Mouse (Mus musculus): ENCODE measurements around the gene 1700016H13Rik. TPM values are rescaled to one million over a fixed set of nuclear protein-coding genes. Genes with fewer than 3 reads are reported as not detected.

The 1700016H13Rik gene
- total RNA-seq, 1 experiment = 0.18 TPM

DNA sequence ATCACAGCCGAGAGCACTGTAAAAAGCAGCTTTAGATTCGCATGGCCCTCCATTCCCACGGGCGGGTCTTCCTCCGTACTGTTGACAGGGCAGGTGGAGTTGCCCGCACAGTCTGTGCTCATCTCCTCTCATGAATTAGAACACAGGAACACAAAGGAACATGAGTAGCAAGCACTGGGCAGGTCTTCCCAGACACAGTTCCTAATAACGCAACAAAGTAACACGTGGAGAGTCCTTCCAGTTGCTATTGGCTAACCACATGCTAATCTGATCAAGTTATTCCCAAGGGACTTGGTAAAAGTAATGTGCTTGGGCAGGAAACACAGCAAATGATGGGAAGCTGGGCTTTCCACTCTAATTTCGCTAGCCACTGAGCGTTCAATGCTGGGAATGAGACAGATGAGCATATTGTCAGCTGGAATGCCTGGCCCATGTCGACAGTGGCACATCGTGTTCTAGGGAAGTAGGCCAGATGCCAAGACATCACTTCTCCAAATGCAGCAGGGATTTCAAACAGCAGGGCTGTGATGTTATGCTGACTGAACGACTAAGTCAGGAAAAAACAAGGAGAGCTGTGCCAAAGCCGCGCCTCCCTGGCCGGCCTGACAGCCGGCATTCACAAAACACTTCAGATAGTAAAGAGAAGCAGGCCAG, 26.6 kb downstream of the 1700016H13Rik start, which contains the start of gene Slc10a6:
Slc10a6 (minus strand) TSS at position 293 of the 654 bp plus-strand sequence.
- Histone ChIP-seq H3K9me3 (ENCODE audit: control insufficient read depth, insufficient read depth, low read depth, low read length) (no peaks in the 10 kb centered on the region), H3K4me1 (ENCODE audit: control insufficient read depth in 2 of 2, insufficient read depth in 2 of 2, low read length in 2 of 2, poor library complexity in 1 of 2) (no peaks in the 10 kb centered on the region), H3K9ac (ENCODE audit: insufficient read depth, low read depth, low read length, poor library complexity, severe bottlenecking) (no peak within 1 kb of the TSS), H3K4me3 (ENCODE audit: insufficient read depth in 1 of 2, low read depth in 1 of 2, low read length in 2 of 2, poor library complexity in 1 of 2, severe bottlenecking in 1 of 2) (no peak within 1 kb of the TSS), H3K27ac (ENCODE audit: insufficient read depth, low read depth, low read length, poor library complexity, severe bottlenecking) (no peak within 1 kb of the TSS), H3K36me3 (ENCODE audit: control insufficient read depth, insufficient read depth, low read length, poor library complexity, severe bottlenecking) (no peaks in the 10 kb centered on the region)
- no peak for DNase-seq (ENCODE audit: low read depth, low spot score)
- TF ChIP-seq ZC3H11A (IDR thresholded peaks at IDR 0.05; ENCODE audit: borderline replicate concordance, low read depth, low read length) = no peak
- no peak for TF ChIP-seq HCFC1 (IDR thresholded peaks at IDR 0.05; ENCODE audit: borderline replicate concordance, insufficient read depth, low read length)
- TF ChIP-seq ZNF384 (IDR thresholded peaks at IDR 0.05; ENCODE audit: low read depth, low read length) = no peak
- TF ChIP-seq CHD2 (IDR thresholded peaks at IDR 0.05; ENCODE audit: low read depth, low read length) = no peak
- TF ChIP-seq MAFK (IDR thresholded peaks at IDR 0.05; ENCODE audit: insufficient read depth, low read depth, low read length) = no peak
- in situ Hi-C loops (cut with MboI; ENCODE audit: low sequenced_read_pairs in 2 of 2, unreplicated experiment in 2 of 2) = no loop called here

DNA sequence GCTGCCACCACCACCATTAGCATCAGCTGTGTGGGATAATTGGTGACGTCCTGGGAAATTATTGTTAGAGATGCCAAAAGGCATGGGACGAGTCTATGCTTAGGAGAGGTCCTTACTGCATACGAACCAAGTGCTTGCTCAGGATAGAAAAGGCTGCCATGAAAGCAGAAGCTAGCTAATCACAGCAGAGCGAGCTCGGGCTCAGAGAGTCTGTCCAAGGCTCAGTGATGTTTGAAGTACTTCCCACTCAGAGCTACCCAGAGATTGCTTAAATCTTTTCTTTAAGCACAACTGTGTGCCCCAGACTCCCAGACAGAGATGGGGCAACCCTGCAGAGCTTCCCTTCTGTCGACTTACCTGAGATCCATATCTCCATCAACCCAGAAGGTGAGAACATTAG, 27.3 kb downstream of the 1700016H13Rik start:
- in situ Hi-C loops (cut with MboI; ENCODE audit: low sequenced_read_pairs in 2 of 2, unreplicated experiment in 2 of 2) = no loop called here
- no peak for DNase-seq (ENCODE audit: low read depth, low spot score)
- Histone ChIP-seq H3K9me3 (ENCODE audit: control insufficient read depth, insufficient read depth, low read depth, low read length) (no peaks in the 10 kb centered on the region), H3K36me3 (ENCODE audit: control insufficient read depth, insufficient read depth, low read length, poor library complexity, severe bottlenecking) (no peaks in the 10 kb centered on the region), H3K4me1 (ENCODE audit: control insufficient read depth in 2 of 2, insufficient read depth in 2 of 2, low read length in 2 of 2, poor library complexity in 1 of 2) (no peaks in the 10 kb centered on the region), H3K4me3 (ENCODE audit: insufficient read depth in 1 of 2, low read depth in 1 of 2, low read length in 2 of 2, poor library complexity in 1 of 2, severe bottlenecking in 1 of 2) (no peak overlapping the region), H3K9ac (ENCODE audit: insufficient read depth, low read depth, low read length, poor library complexity, severe bottlenecking) (no peak overlapping the region), H3K27ac (ENCODE audit: insufficient read depth, low read depth, low read length, poor library complexity, severe bottlenecking) (no peak overlapping the region)
- TF ChIP-seq CHD2 (IDR thresholded peaks at IDR 0.05; ENCODE audit: low read depth, low read length) (no peak), HCFC1 (IDR thresholded peaks at IDR 0.05; ENCODE audit: borderline replicate concordance, insufficient read depth, low read length) (no peak), ZNF384 (IDR thresholded peaks at IDR 0.05; ENCODE audit: low read depth, low read length) (no peak), MAFK (IDR thresholded peaks at IDR 0.05; ENCODE audit: insufficient read depth, low read depth, low read length) (no peak), ZC3H11A (IDR thresholded peaks at IDR 0.05; ENCODE audit: borderline replicate concordance, low read depth, low read length) (no peak)

DNA sequence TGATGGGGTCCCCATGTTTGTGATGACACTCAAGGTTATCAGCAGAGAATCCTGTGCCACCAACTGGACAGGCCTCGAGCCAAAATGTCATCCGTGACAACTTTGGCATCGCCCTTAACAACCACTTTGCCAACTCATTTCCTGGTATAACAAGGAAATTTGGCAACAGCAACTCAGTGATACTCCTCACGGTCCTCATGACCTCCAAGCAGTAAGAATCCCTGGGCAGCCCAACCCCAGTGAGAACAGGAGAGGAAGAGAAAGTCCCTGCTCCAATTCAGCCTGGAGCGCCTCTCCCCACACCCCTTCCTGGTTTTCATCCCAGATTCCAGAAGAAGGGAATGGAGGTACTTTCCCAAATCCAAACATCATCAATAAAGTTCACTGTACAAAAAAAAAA, 31.0 kb downstream of the 1700016H13Rik start:
- Histone ChIP-seq H3K27ac (ENCODE audit: insufficient read depth, low read depth, low read length, poor library complexity, severe bottlenecking) (no peak overlapping the region; the same call in 1 of the 2 replicates), H3K36me3 (ENCODE audit: control insufficient read depth, insufficient read depth, low read length, poor library complexity, severe bottlenecking) (no peaks in the 10 kb centered on the region), H3K9ac (ENCODE audit: insufficient read depth, low read depth, low read length, poor library complexity, severe bottlenecking) (no peak overlapping the region), H3K4me3 (ENCODE audit: insufficient read depth in 1 of 2, low read depth in 1 of 2, low read length in 2 of 2, poor library complexity in 1 of 2, severe bottlenecking in 1 of 2) (no peak overlapping the region), H3K4me1 (ENCODE audit: control insufficient read depth in 2 of 2, insufficient read depth in 2 of 2, low read length in 2 of 2, poor library complexity in 1 of 2) (no peaks in the 10 kb centered on the region), H3K9me3 (ENCODE audit: control insufficient read depth, insufficient read depth, low read depth, low read length) (no peaks in the 10 kb centered on the region)
- in situ Hi-C loops (cut with MboI; ENCODE audit: low sequenced_read_pairs in 2 of 2, unreplicated experiment in 2 of 2) = no loop called here
- DNase-seq (ENCODE audit: low read depth, low spot score) = no peak
- TF ChIP-seq CHD2 (IDR thresholded peaks at IDR 0.05; ENCODE audit: low read depth, low read length) (no peak), ZC3H11A (IDR thresholded peaks at IDR 0.05; ENCODE audit: borderline replicate concordance, low read depth, low read length) (no peak), HCFC1 (IDR thresholded peaks at IDR 0.05; ENCODE audit: borderline replicate concordance, insufficient read depth, low read length) (no peak), ZNF384 (IDR thresholded peaks at IDR 0.05; ENCODE audit: low read depth, low read length) (no peak), MAFK (IDR thresholded peaks at IDR 0.05; ENCODE audit: insufficient read depth, low read depth, low read length) (no peak)

DNA sequence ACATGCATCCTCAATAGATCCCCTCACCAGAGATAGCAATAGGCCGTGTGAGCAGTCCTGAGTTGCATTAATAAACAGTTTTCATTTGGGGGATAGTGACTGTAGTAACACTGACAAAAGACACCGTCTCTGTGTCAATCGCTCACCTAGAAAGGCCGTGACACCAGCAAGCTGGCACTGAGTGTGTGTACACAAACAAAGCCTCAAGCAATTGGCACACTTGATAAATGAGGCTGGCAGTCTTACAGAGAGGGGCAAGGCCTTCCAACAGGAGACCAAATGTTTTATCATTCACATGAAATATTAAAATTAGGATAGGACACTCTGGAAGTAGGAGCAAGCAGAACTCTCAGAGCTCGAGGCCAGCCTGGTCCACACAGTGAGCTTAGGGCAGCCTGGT, 33.5 kb downstream of the 1700016H13Rik start:
- in situ Hi-C loops (cut with MboI; ENCODE audit: low sequenced_read_pairs in 2 of 2, unreplicated experiment in 2 of 2) = no loop called here
- DNase-seq (ENCODE audit: low read depth, low spot score) = no peak
- H3K4me1 ChIP-seq (ENCODE audit: control insufficient read depth in 2 of 2, insufficient read depth in 2 of 2, low read length in 2 of 2, poor library complexity in 1 of 2) = peaks cover 0 to 2% of the 10 kb centered on the region in 2 experiments; a peak in 1 of 4 replicates
- no peak overlapping the region for H3K4me3 ChIP-seq (ENCODE audit: insufficient read depth in 1 of 2, low read depth in 1 of 2, low read length in 2 of 2, poor library complexity in 1 of 2, severe bottlenecking in 1 of 2)
- no peak overlapping the region for H3K9ac ChIP-seq (ENCODE audit: insufficient read depth, low read depth, low read length, poor library complexity, severe bottlenecking)
- TF ChIP-seq ZNF384 (IDR thresholded peaks at IDR 0.05; ENCODE audit: low read depth, low read length) (no peak), HCFC1 (IDR thresholded peaks at IDR 0.05; ENCODE audit: borderline replicate concordance, insufficient read depth, low read length) (no peak), CHD2 (IDR thresholded peaks at IDR 0.05; ENCODE audit: low read depth, low read length) (no peak), MAFK (IDR thresholded peaks at IDR 0.05; ENCODE audit: insufficient read depth, low read depth, low read length) (no peak), ZC3H11A (IDR thresholded peaks at IDR 0.05; ENCODE audit: borderline replicate concordance, low read depth, low read length) (no peak)
- H3K9me3 ChIP-seq (ENCODE audit: control insufficient read depth, insufficient read depth, low read depth, low read length) = no peaks in the 10 kb centered on the region
- no peaks in the 10 kb centered on the region for H3K36me3 ChIP-seq (ENCODE audit: control insufficient read depth, insufficient read depth, low read length, poor library complexity, severe bottlenecking)
- no peak overlapping the region for H3K27ac ChIP-seq (ENCODE audit: insufficient read depth, low read depth, low read length, poor library complexity, severe bottlenecking)
